ENCODE assay signal across 8 mouse cellular contexts in genomic region chr15:3995448-3996266, GRCm38 (mm10). TPM values are rescaled to one million over a fixed set of nuclear protein-coding genes. Genes with fewer than 3 reads are reported as not detected.
DNase-seq lines count a peak whose midpoint lies in the region; ATAC-seq lines count a peak whose summit lies in the region.

AW549877 (minus strand) TSS chr15:3995744.

- H3K4me3 ChIP-seq in hindbrain, embryonic 15.5 days: peak within 1 kb of the TSS; percentile 62

- H3K36me3 ChIP-seq in hindbrain, embryonic 15.5 days: peaks cover 12% of the 10 kb centered on the region

- peak within 1 kb of the TSS; percentile 87 for H3K4me2 ChIP-seq in hindbrain, embryonic 15.5 days

- H3K9me3 ChIP-seq in hindbrain, embryonic 15.5 days: no peaks in the 10 kb centered on the region

- no peaks in the 10 kb centered on the region for H3K27me3 ChIP-seq in hindbrain, embryonic 15.5 days

- DNase-seq in R1 (ENCODE audit: low read depth, low spot score): peak; percentile 99
- peak; percentile 98 to 99 for DNase-seq in cerebellum, postnatal 25 days
- DNase-seq in frontal cortex, postnatal 36 days (ENCODE audit: low spot score in 2 of 2): peak; percentile 96 to 98
- peak; percentile 98 for DNase-seq in left cerebral cortex, adult 11 months (ENCODE audit: low spot score)
- peak; percentile 99 to 100 for DNase-seq in lung, postnatal 4 days
- peak; percentile 98 for DNase-seq in retina, postnatal 7 days (ENCODE audit: low read depth, low spot score)
- DNase-seq in urinary bladder, adult 2 months (ENCODE audit: low spot score): peak; percentile 99

- H3K27ac ChIP-seq in hindbrain, embryonic 15.5 days (replicated peaks): peak within 1 kb of the TSS; percentile 89

- peaks cover 20% of the 10 kb centered on the region for H3K4me1 ChIP-seq in hindbrain, embryonic 15.5 days (replicated peaks)

- peak; percentile 100 for ATAC-seq in hindbrain, embryonic 15.5 days (ENCODE audit: low FRiP score, low read depth)

- WGBS in hindbrain, embryonic 15.5 days: under 1% methylated on average over 55 of the region's 61 CpGs

- peak within 1 kb of the TSS; percentile 68 for H3K9ac ChIP-seq in hindbrain, embryonic 15.5 days

RNA-seq across cellular contexts. Expression of gene AW549877, which starts in this region (rescaled TPM):
- 38.3 and 40.5 TPM in 2 replicates for polyA plus RNA-seq in hindbrain, embryonic 15.5 days (2015; fragmentation: Nextera tagmentation; extraction: Ambion mirVana)
- 43.4 and 51.4 TPM in 2 replicates for polyA plus RNA-seq in urinary bladder, adult 2 months (2012; rRNA removed)

Comparison
In these comparisons a context has a peak if more than half of its experiments do, and no peak if none do; other contexts are left out.
1. Peak in every context shown above with its lines: DNase-seq, ATAC-seq, H3K4me3 ChIP-seq and H3K27ac ChIP-seq.